Mouse (Mus musculus): ENCODE data around the gene Atxn2. TPM values are rescaled to one million over a fixed set of nuclear protein-coding genes. Genes with fewer than 3 reads are reported as not detected.

The Atxn2 gene
- polyA plus RNA-seq, 2 experiments: 87.2 to 156 TPM

DNA sequence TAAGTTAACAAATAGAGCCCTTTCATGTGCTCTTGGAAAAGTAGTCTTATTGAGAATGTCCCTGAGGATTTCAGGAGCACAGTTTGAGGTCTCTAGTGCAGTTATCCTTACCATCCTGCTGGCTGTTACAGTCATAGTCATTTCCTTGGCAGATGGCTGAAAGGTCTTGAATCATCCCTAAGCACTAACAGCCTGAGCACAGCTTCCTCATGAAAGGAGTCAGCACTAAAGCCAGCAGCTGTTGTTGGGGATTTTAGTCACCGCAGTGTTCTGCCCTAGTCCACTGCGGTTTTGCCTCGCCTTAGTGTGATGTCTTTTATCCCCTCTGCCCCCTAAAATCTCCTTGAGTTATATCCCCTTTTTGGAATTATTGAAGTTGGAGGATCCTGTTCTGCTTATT is 96.0 kb downstream of the Atxn2 start:
- 77% methylated on average over 3 of the region's 3 CpGs for WGBS
- TF ChIP-seq POLR2A (IDR thresholded peaks at IDR 0.05; ENCODE audit: borderline replicate concordance, extremely low read depth, insufficient read depth, insufficient read length): no peak
- no peak overlapping the region for H3K4me3 ChIP-seq (replicated peaks; ENCODE audit: low read length)
- H3K4me1 ChIP-seq (ENCODE audit: control insufficient read depth, insufficient read depth, low read length): no peaks in the 10 kb centered on the region
- H3K36me3 ChIP-seq (ENCODE audit: control insufficient read depth, insufficient read depth, low read length): peaks cover 71% of the 10 kb centered on the region
- H3K4me2 ChIP-seq (replicated peaks; ENCODE audit: low read depth, low read length, severe bottlenecking): no peak overlapping the region
- H3K9me3 ChIP-seq (ENCODE audit: control insufficient read depth, low read length): no peaks in the 10 kb centered on the region
- DNase-seq (ENCODE audit: low spot score) (no peak), ATAC-seq (ENCODE audit: low FRiP score, low read depth) (no peak)
- no peak overlapping the region for H3K27ac ChIP-seq (replicated peaks; ENCODE audit: low read depth, low read length)
- H3K27me3 ChIP-seq (ENCODE audit: control insufficient read depth, insufficient read depth, low read length): no peaks in the 10 kb centered on the region
- no peak overlapping the region for H3K9ac ChIP-seq (ENCODE audit: low read depth, low read length, severe bottlenecking)

DNA sequence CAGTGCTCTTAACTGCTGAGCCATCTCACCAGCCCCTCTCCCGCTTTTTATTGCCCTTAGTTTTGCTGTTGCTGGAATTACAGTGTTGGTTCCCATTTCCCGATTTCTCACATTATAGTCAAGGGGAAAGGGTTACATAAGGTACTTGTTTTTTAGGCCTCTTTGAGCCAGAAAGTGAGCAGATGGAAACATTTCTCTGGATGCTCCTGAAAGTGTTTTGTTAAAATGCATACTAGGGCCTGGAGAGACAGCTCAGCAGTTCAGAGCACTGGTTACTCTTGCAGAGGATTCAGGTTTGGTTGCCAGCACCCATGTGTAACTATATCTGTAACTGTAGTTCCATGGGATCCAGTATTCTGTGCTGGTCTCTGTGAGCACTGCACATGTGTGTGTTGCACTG is 97.1 kb downstream of the Atxn2 start:
- H3K4me2 ChIP-seq (replicated peaks; ENCODE audit: low read depth, low read length, severe bottlenecking): no peak overlapping the region
- peaks cover 71% of the 10 kb centered on the region for H3K36me3 ChIP-seq (ENCODE audit: control insufficient read depth, insufficient read depth, low read length)
- H3K9ac ChIP-seq (ENCODE audit: low read depth, low read length, severe bottlenecking): no peak overlapping the region
- H3K4me1 ChIP-seq (ENCODE audit: control insufficient read depth, insufficient read depth, low read length): no peaks in the 10 kb centered on the region
- no peak for ATAC-seq (ENCODE audit: low FRiP score, low read depth)
- TF ChIP-seq POLR2A (IDR thresholded peaks at IDR 0.05; ENCODE audit: borderline replicate concordance, extremely low read depth, insufficient read depth, insufficient read length): no peak
- no peak overlapping the region for H3K4me3 ChIP-seq (replicated peaks; ENCODE audit: low read length)
- no peak for DNase-seq (ENCODE audit: low spot score)
- H3K27ac ChIP-seq (replicated peaks; ENCODE audit: low read depth, low read length): no peak overlapping the region
- H3K27me3 ChIP-seq (ENCODE audit: control insufficient read depth, insufficient read depth, low read length): no peaks in the 10 kb centered on the region
- 75% methylated on average over 2 of the region's 2 CpGs for WGBS
- H3K9me3 ChIP-seq (ENCODE audit: control insufficient read depth, low read length): no peaks in the 10 kb centered on the region

DNA sequence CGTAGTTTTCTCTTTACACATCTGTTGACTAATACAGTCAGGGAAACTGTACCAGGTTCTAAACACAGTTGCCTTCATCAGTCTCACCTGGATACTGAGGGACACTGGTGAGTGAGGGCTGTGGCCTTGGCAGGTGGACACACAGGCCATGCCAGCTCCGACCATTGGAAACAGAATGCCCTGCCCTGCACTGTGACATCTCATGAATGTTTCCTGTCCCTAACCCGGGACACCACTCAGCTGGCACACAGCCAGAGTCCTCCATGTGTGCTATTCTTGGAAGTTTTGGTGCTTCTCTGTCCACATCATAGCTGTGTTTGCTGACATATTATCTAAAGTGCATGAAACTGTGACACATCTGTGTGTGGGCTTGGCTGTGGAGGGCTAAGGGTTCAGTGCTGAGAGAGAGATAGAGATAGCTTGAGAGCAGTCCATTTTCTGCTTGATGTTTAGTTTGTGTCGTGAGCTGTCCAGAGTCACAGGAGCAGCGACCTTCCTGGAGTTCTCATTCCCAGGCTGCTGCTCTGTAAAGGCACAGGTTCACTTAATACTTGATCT is 98.6 kb downstream of the Atxn2 start:
- H3K4me3 ChIP-seq (replicated peaks; ENCODE audit: low read length): no peak overlapping the region
- no peaks in the 10 kb centered on the region for H3K27me3 ChIP-seq (ENCODE audit: control insufficient read depth, insufficient read depth, low read length)
- 73% methylated on average over 5 of the region's 5 CpGs for WGBS
- H3K4me2 ChIP-seq (replicated peaks; ENCODE audit: low read depth, low read length, severe bottlenecking): no peak overlapping the region
- ATAC-seq (ENCODE audit: low FRiP score, low read depth) (no peak), DNase-seq (ENCODE audit: low spot score) (no peak)
- no peak overlapping the region for H3K9ac ChIP-seq (ENCODE audit: low read depth, low read length, severe bottlenecking)
- H3K27ac ChIP-seq (replicated peaks; ENCODE audit: low read depth, low read length): no peak overlapping the region
- TF ChIP-seq POLR2A (IDR thresholded peaks at IDR 0.05; ENCODE audit: borderline replicate concordance, extremely low read depth, insufficient read depth, insufficient read length): no peak
- H3K9me3 ChIP-seq (ENCODE audit: control insufficient read depth, low read length): no peaks in the 10 kb centered on the region
- H3K36me3 ChIP-seq (ENCODE audit: control insufficient read depth, insufficient read depth, low read length): peaks cover 69% of the 10 kb centered on the region
- no peaks in the 10 kb centered on the region for H3K4me1 ChIP-seq (ENCODE audit: control insufficient read depth, insufficient read depth, low read length)

- no peak for DNase-seq (ENCODE audit: low spot score)
- H3K9me3 ChIP-seq (ENCODE audit: control insufficient read depth, low read length): no peaks in the 10 kb centered on the region
- H3K4me1 ChIP-seq (ENCODE audit: control insufficient read depth, insufficient read depth, low read length): no peaks in the 10 kb centered on the region
- peaks cover 65% of the 10 kb centered on the region for H3K36me3 ChIP-seq (ENCODE audit: control insufficient read depth, insufficient read depth, low read length)
- no peak for TF ChIP-seq POLR2A (IDR thresholded peaks at IDR 0.05; ENCODE audit: borderline replicate concordance, extremely low read depth, insufficient read depth, insufficient read length)
- no peak overlapping the region for H3K27ac ChIP-seq (replicated peaks; ENCODE audit: low read depth, low read length)
- H3K4me2 ChIP-seq (replicated peaks; ENCODE audit: low read depth, low read length, severe bottlenecking): no peak overlapping the region
- no peak for ATAC-seq (ENCODE audit: low FRiP score, low read depth)
- no peak overlapping the region for H3K4me3 ChIP-seq (replicated peaks; ENCODE audit: low read length)
- H3K27me3 ChIP-seq (ENCODE audit: control insufficient read depth, insufficient read depth, low read length): no peaks in the 10 kb centered on the region
- WGBS: 88% methylated on average over 17 of the region's 17 CpGs
- no peak overlapping the region for H3K9ac ChIP-seq (ENCODE audit: low read depth, low read length, severe bottlenecking)
These were observed 99.4 kb downstream of the Atxn2 start for GRCm38 (mm10) chr5:121810331-121811151.

DNA sequence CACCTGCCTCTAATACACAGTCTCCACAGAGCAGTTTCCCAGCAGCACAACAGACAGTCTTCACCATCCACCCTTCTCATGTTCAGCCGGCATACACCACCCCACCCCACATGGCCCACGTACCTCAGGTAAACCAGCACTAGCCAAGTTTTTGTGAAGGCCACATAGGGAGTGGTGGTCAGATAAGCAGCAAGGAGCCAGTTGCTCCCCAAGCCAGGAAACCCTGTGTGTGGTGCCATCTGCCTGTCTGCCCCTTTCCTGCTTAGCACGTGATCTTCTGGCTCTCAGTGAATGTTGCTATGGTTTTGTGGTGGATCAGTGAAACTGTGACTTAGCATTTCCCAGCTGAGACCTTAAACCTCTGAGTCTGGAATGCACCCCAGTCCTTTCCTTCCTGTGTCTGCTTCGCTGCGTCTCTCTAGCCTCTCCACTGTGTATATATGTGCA is 100.4 kb downstream of the Atxn2 start:
- no peak for ATAC-seq (ENCODE audit: low FRiP score, low read depth)
- Histone ChIP-seq H3K9ac (ENCODE audit: low read depth, low read length, severe bottlenecking) (no peak overlapping the region), H3K4me3 (replicated peaks; ENCODE audit: low read length) (no peak overlapping the region), H3K4me1 (ENCODE audit: control insufficient read depth, insufficient read depth, low read length) (no peaks in the 10 kb centered on the region), H3K36me3 (ENCODE audit: control insufficient read depth, insufficient read depth, low read length) (peaks cover 66% of the 10 kb centered on the region), H3K4me2 (replicated peaks; ENCODE audit: low read depth, low read length, severe bottlenecking) (no peak overlapping the region), H3K27ac (replicated peaks; ENCODE audit: low read depth, low read length) (no peak overlapping the region), H3K27me3 (ENCODE audit: control insufficient read depth, insufficient read depth, low read length) (no peaks in the 10 kb centered on the region), H3K9me3 (ENCODE audit: control insufficient read depth, low read length) (no peaks in the 10 kb centered on the region)
- no peak for TF ChIP-seq POLR2A (IDR thresholded peaks at IDR 0.05; ENCODE audit: borderline replicate concordance, extremely low read depth, insufficient read depth, insufficient read length)
- 90% methylated on average over 5 of the region's 5 CpGs for WGBS
- DNase-seq (ENCODE audit: low spot score): no peak

All from limb, embryonic 14.5 days (tissue).